Mouse (Mus musculus): ENCODE measurements around the gene Erbb4.
"Not testable (repeated sequence)": the region's sequence is repeated elsewhere in the genome, so short reads cannot be mapped to it uniquely, and the experiment has no call there.

Gene Erbb4

DNA sequence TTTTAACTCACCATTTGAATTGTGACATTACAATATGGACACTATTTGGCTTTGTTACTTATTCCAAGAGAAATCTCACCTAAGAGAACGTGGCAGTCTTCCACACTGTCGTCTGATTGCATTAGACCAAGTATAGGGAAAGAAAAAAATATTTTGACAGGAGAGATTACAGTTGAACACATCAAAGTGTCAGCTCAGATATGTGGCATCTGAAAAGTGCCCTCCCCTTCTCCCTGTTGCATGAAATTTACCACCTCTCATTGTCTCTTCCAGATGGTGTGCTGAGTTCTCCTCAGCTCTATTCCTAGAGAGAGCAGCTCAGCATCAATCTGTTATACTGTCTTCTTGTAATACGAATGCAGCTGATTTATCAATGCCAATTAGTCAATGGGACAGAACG is 268.5 kb downstream of the Erbb4 start:
- no peak for DNase-seq

DNA sequence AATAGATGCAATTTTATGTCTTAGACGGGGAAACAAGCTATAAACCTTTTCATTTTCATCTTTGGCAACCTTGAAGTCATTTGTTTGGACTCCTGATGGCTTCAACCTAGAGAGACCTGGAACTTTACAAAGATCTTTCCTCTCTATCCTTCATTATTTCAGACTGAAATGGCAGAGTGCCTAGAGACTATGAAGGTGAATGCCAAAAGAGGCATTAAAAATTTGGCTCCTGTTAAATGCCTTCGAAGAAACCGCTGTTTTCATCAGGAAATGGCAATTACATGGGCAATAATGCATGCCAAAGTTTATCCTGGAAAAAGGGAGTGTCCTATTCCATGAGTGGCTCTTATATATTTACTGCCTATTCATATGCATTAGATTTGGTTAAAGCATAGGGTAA is 273.2 kb downstream of the Erbb4 start:
- DNase-seq, result no peak

DNA sequence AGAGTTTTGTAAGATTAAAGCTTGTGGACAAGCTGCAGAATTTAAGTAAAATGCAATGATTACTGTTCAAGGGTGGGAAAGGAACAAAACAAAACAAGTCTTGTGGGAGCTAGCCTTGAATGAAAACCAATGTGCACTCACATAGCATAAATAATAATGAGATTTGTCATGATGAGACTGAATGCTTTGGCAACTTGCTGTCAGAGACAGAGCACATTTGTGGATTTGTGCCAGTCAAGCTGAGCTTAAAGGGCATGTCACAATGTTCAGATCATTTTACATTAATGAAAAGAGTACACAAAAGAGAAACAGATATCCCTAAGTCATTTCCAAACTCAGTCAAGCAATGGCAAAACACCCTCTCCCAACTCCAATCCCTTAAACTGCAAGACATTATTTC is 275.8 kb downstream of the Erbb4 start:
- no peak for DNase-seq

DNA sequence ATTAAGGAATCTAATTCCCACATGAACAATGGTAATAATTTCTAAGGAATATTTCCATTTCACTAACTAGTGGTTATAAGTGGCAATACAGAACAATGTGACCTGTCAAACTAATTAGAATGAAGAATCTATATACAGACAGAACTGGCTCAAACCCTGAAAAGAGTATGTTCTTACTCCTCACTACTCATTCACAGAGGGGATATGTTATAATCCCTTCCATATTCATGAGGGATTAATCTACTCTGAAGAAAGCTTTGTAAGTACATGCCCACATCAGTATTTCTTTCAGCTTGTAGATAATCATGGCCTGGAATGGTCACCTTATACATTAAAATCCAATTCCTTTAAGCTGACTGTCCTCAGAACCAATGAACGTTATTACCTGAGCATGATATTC is 276.3 kb downstream of the Erbb4 start:
- no peak for DNase-seq

DNA sequence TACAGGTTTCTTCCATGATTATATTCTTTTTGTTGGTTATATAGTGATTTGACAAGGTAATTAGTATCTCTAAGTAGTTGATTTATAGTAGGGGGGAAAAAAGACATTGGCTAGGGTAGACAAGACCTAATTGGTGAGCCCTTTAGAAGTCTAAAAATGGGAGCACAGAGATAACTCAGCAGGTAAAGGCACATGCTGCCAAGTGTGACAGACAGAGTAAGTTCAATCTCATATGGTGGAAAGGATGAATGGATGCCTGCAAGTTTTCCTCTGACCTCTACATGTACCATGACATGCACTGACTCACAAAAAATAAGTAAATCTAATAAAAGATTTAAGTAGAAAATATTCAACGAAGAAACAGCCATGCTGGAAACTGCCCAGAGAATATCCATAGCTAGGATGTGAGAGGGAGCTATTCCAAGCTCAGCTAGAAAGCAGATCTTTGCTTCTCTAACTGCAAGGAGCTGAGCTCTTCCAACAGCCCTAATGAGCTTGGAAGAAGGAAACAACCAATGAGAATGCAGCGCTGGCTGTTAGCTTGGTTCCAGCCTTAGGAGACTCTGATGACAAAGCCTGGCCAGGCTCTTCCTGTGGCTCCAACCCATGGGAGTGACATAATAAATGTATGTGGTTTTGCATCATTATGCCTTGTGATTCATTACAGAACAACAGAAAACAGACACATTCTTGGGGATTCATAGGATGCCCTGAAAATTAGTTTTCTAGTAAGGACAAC is 277.2 kb downstream of the Erbb4 start:
- no peak for DNase-seq

DNA sequence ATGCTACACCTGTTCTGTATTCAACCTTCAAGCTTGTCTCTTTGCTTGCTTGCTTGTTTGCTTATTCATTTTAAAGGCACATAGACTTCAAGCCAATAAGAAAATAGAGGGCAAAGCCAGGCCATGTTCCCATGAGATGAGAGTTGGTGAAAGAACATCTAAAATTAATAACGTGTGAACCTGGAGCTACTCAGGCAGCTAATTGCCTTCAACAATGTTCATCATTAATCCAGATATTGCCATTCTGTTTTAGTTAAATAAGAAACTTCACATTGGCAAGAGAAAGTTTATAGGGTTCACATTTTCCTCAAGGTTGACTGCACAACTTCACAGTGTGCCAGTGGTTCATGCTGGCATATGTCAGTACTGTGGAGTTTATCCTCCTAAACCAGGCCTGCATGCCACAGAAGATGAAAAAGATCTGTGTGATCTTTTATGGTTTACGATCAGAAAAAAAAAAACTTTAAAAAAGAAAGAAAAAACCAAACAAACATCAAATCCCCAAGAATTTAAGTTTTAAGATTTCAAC is 284.7 kb downstream of the Erbb4 start:
- peak; percentile 7 for DNase-seq

DNA sequence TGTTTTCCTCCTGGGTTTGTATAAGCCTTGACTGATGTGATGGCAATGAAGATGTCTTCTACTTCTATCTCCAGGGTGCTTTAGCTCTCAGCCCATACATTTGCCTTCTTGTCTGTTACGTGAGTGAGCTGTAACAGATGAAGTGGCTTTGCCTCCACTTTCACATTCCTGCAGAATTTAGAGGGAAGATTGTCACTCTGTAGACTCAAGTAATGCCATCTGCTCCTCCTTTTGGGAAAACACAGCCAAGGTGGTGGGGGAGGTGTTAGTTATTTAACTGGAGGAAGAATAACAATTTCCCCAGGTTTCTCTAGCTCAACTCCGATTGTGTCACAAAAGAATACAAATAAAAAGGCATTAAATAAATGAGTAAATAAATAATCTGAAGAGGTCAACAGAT is 301.1 kb downstream of the Erbb4 start:
- DNase-seq, result no peak

DNA sequence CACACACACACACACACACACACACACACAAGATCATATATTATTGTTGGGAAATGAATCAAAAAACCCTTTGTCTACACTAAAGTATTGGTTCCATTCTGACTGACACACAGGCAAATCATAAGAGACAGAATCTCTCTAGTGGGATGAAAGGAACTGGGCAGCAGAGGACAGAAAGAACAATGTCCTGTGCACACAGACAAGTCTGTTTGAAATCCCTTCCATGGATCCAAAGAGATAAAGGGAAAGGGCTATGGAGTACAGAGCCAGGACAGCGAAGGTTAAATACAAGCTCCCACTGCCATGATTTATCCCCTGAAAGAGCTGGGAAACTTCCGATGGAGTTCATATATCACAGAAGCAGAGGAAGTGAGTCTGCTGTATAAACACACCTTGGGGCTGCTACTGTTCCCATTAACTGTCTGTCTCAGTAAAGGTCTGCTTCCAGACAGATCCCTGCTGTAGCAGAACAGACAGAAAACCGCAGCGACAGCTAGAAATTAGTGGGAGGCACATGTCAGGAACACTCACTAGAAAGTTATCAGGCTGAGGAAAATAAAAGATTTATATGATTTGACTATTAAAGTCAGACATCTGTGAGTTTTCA is 320.3 kb downstream of the Erbb4 start:
- peak; percentile 18 for DNase-seq

DNA sequence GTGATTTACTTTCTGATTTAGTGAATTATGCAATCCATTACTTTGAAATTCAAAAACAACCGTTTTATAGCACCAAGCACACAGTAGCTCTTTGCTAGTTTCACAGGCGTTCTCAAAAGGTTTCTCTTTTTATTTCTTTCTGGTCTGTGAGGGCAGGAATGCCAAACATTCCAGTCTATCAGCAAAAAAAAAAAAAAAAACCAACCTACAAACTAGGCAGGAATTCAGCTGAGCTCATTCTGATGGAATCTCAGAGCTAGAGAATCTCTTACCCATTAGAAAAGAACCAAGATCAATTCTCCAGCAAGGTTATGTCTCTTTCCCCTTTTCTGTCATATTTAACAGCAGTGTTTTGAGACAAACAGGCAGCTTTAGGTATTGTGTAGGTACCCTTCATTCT is 327.2 kb downstream of the Erbb4 start:
- no peak for DNase-seq

DNA sequence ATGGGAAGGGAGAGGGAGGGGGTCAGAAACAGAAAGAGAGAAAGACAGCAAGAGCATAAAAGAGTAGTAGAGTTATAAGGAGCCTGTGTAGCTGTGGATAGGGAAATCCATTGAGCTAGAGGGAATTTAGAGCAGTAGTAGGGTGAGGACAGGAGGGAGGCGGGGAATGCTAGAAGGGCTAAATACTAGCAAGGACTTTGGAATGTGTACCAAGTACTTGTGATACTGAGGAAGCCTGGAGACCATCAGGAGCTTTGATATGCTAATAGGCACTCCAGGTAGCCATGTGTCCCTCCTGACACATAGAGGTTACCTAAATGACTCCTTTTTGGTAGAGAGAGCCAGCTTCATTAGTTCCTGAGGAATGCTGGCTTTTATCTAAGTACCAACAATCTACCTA is 327.8 kb downstream of the Erbb4 start:
- DNase-seq, result peak; percentile 6

DNA sequence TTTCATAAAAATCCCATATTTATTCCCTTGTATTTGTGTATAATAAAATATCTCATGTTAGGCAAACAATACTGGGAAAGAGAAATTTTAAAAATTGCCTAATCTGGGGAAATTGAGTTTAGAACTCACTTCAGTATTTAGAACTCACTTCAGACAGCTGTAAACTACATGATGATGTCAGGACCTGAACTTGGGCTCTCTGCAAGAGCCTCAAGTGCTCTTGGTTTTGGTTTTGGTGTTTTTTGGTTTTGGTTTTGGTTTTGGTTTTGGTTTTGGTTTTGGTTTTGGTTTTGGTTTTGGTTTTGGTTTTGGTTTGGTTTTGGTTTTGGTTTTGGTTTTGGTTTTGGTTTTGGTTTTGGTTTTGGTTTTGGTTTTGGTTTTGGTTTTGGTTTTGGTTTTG is 341.8 kb downstream of the Erbb4 start:
- not testable (repeated sequence) for DNase-seq

DNA sequence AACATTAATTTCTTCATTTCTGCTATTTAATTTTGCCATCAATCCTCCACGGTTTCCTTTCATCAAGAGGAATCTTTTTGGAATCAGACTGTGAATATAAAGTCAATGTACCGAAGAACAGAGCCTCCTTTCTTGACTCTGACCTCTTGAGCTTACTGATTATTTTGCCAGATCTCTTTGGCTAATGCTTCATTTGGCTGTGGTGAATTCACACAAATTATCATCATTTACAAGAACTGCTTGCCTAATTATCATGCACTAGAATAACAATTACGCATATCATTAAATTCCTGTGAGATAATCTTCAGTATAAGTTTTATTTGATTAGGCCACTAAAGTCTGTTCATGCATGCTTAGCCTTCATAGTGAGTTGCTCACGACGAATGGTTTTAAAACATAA is 345.4 kb downstream of the Erbb4 start:
- DNase-seq, result no peak

DNA sequence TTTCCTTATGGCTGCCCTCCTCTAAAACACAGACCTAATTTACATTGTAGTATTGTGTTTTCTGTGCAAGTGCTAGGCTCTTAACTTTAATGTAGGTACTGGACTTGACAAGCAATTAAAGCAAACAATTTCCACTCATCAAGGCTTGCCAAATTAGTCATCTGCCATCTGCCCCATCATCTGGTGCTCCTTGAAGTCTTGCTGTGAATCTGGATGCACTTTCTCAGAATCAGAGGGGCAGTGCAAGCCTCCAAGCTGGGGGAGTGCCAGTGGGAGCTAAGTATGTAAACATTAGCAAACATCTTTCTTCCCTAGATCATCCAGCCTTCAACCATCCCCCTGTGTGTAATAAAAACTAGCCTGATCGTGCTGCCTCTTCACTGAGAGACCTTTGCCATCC is 358.9 kb downstream of the Erbb4 start:
- peak; percentile 7 for DNase-seq

DNA sequence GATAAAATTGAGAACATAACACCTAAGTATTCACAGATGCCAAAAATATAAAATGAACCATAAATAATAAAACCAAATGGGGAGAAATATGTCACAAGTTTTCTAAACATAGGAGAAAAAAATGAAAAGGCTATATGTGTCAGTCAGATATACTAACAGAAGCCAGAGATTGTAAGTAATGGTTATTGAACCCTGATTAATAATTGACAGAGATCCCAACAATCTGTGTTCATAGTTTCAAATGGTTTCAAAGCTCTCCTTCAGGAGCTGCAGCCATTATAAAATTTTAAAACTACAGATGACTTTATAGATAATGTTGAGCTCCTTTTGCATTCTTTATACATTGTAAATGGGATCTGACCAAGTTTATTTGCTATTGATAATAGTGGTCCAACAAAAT is 426.4 kb downstream of the Erbb4 start:
- no peak for DNase-seq

DNA sequence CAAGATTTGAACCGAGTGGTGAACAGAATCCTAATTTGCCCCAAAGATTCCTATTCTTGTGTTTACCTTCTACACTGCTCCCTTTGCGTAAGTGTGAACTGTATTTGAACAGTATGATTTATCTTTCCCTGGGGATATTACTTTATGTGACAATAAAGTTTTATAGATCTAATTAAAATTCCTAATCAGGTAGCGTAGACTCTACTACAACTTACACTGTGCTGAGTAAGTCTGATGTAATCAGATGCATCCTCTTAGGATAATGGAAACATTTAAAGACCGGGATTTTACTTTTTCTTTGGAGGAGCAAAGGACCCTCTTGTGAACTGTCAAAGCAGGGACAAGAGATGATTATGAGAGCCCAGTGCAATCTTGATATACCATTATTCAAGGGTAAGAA is 433.2 kb downstream of the Erbb4 start:
- DNase-seq, result no peak

DNA sequence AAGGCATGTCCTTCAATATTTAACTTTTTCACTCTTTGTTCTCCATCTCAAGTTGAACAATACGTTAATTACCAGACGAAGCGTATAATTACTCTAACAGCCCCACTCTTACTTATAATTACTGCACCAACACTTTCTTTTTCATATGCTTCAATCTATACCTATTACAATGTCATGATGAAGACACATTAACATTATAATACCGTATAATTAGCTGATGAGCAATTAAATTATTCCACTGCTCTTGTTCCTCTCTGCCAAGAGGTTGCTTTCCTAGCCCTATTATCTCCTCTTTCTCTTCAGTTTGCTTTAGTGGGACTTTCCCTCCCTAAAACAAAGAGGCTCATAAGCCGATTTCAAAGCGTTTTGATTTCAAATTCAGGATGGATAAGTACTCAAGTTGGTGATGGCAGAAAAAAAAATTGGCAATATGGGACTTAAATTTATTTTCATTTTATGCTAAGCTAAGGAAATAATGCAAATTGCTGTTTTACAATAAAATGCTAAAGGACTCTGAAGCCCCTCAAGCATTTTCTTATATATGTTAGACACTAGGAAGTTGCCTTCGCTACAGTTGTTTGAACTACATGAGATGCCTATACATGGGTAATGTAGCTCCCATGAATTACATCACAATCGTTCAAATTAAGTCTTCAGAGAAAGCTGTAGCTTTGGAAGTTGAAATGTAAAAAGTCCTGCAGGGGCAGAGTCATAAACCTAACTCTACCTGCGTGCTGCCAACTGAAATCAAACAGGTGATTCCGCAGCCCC is 440.8 kb downstream of the Erbb4 start:
- no peak for DNase-seq

DNA sequence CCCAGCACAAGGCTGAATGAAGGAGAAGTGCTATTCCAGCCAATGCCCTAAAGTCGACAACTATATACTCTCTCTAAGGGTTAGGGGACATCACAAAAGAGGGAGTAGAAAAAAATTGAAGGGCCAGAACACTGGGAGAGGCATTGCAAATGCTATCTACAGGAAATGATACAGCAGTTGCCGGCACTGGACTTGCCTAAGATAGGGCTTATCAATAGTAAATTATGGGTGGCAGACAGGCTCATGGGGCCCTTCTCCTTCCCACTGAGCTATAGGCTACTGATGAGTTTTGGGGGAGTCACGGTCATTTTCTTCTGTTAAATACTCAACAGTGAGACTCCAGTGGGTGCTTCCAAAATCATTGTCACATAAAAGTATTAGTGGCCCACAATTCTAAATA is 517.4 kb downstream of the Erbb4 start:
- DNase-seq, result no peak

DNA sequence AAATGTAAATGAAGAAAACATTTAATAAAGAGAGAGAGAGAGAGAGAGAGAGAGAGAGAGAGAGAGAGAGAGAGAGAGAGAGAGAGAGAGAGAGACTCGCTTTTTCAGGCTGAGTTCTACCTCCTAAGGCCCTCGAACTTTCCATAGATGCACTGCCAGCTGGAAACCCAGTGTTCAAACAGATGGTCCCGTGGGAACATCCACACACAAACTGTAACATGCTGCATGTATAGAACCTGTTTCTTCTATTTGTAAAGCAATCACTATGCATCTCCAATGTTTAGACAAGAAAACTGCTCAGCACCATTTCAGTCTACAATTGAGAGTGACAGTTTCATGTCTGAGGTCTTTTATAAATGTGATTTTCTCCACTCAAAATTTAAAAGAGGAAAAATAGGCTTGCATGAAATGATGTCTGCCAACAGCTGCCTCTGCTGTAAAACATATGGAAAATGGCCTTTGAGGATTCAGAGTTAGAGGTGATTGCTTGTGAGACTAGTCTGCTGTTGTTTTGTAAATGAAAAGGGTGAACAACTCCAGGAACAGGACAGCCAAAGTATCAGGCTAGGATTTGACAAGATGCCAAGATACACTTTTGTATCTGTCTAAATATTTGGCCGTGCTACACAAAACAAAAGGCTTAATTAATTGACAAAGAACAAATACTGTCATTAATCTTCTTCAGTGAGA is 533.9 kb downstream of the Erbb4 start:
- DNase-seq, result no peak

DNA sequence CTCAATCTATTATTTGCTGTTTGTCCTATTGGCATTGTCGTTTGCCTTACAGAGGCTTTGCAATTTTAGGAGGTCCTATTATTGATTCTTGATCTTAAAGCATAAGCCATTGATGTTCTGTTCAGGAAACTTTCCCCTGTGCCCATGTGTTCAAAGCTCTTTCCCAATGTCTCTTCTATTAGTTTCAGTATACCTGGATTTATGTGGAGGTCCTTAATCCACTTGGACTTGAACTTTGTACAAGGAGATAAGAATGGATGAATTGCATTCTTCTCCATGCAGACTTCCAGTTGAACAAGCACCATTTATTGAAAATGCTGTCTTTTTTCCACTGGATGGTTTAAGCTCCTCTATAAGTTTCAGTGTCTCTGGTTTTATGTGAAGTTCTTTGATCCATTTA is 536.9 kb downstream of the Erbb4 start:
- DNase-seq, result no peak

DNA sequence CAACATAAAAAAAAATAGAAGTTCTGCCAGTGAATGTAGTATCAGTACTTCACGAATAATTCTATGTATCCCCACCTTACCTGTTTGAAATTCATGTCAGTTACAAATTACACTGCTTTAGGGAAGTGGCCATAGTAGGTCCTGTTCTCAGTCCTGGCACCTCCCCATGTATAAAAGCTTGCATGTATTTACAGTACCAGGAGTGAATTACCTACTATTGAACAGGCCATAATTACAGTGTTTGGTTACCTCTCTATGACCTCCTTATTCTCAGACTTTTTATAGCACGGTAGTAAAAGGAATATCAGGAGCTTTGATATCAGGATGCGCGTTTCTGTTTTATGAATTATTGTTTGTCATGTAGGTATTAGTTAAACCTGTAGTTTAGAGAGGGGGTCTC is 564.9 kb downstream of the Erbb4 start:
- no peak for DNase-seq

DNA sequence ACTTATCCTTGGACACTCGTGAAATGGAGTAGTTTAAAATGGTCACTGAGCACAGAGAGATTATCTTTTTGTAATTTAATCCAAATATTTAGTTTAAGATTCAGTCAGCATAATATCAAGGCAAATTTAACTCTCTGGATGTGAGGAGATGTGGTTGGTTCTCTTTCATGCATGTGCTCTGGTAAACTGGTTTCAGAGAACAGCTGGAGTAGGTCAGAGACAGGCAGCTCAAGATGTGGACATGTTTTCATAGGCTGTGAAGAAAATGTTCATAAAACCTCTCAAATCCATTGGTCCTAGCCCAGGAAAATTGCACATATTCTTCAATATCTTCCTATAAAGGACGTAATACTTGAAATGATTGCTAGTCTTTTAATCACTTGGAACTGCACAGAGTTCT is 590.0 kb downstream of the Erbb4 start:
- no peak for DNase-seq

DNA sequence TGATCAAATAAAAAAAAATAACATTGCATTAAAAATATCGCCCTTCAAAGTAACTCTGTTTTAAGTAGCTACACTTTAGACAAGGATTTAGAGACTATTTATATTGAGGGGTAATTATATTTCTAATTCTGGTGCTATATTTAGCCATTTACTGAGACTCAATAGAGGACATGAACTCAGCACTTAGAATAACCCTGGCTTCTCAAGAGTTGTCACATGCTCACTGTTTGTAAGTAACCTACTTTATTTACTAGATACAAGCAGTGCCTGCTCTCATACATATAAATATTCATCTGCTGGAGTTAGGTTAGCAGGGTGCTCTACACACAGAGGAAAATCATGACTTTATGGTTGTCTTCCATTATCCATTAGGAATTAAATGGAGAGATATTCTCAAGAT is 604.0 kb downstream of the Erbb4 start:
- no peak for DNase-seq

DNA sequence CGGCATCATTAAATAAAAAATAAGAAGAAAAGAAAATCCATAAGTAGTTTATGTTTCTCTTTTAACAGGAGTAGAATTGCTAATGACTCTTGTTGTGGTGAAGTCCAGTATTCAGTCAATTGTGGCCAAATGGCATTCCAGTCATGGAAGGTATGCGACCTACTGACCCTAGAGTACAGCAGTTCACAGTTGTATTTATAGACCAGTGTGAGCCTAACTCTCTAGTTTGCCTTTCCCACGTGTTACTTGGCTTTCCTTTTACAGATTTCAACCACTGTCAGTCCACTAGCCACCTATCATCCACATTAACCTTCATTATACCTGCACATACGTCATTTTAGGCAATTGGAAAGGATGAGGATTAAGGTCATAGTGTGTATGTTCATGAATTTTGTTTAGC is 606.3 kb downstream of the Erbb4 start:
- peak; percentile 43 for DNase-seq

Data from kidney, postnatal 10 days (tissue).